15 mouse cellular contexts compared by ENCODE assay signal in genomic region chr19:11360106-11360505, GRCm38 (mm10). TPM values are rescaled to one million over a fixed set of nuclear protein-coding genes. Genes with fewer than 3 reads are reported as not detected.
DNase-seq lines count a peak whose midpoint lies in the region; ATAC-seq and TF ChIP-seq lines count a peak whose summit lies in the region.
"Had no signal": no experiment of that assay in that cellular context is flagged by ENCODE, and none has a peak within 500 bp of the region (broad histone marks: within the 10 kb centered on the region; RNA-seq: fewer than 3 reads in every experiment).

No protein-coding gene starts in this region.

- DNase-seq in heart, adult 11 months: peak; percentile 50
- no peak for DNase-seq in heart, adult 9 months (ENCODE audit: low spot score in 2 of 2)
- no peak for DNase-seq in liver, adult 2 months (ENCODE audit: extremely low read depth, low read depth, low spot score)
- peak; percentile 42 to 46 for DNase-seq in B cell, adult 2 months
- DNase-seq in spleen, postnatal 10 days (ENCODE audit: low spot score in 2 of 2): no peak
- DNase-seq in adipocyte (ENCODE audit: low spot score): no peak
- DNase-seq: cerebellum, postnatal 36 days had no signal

- H3K9me3 ChIP-seq in liver, embryonic 12.5 days (replicated peaks): no peaks in the 10 kb centered on the region
- H3K9me3 ChIP-seq: forebrain, embryonic 10.5 days; G1E; hindbrain, embryonic 15.5 days; stomach, embryonic 15.5 days had no signal

- TF ChIP-seq CTCF in liver, adult 2 months (IDR thresholded peaks at IDR 0.05; ENCODE audit: low read depth, low read length): 0 out of 2 replicates have a peak, but pooled peaks have one; percentile 15

- WGBS in liver, adult 2 months: 51% methylated on average over 3 of the region's 3 CpGs
- 39% methylated on average over 3 of the region's 3 CpGs for WGBS in liver, embryonic 12.5 days (ENCODE audit: insufficient replicate concordance)

- no peaks in the 10 kb centered on the region for H3K36me3 ChIP-seq in liver, adult 2 months (ENCODE audit: control insufficient read depth, insufficient read depth, low read length)
- no peaks in the 10 kb centered on the region for H3K36me3 ChIP-seq in liver, embryonic 12.5 days
- H3K36me3 ChIP-seq: forebrain, embryonic 10.5 days; G1E; hindbrain, embryonic 15.5 days; stomach, embryonic 15.5 days had no signal

- H3K27ac ChIP-seq in liver, adult 2 months (replicated peaks; ENCODE audit: insufficient read depth, low read depth, low read length): no peak overlapping the region
- no peak overlapping the region for H3K27ac ChIP-seq in liver, embryonic 12.5 days
- H3K27ac ChIP-seq: forebrain, embryonic 10.5 days; hindbrain, embryonic 15.5 days; stomach, embryonic 15.5 days had no signal

- no peak for TF ChIP-seq POLR2A in liver, adult 2 months (IDR thresholded peaks at IDR 0.05; ENCODE audit: extremely low read depth, insufficient read depth, low read length)

- no peaks in the 10 kb centered on the region for H3K79me2 ChIP-seq in liver, adult 2 months (ENCODE audit: control insufficient read depth, insufficient read depth, low read length)

- H3K4me2 ChIP-seq in liver, embryonic 12.5 days: no peak overlapping the region
- H3K4me2 ChIP-seq: hindbrain, embryonic 15.5 days; stomach, embryonic 15.5 days had no signal

- no peaks in the 10 kb centered on the region for H3K4me1 ChIP-seq in liver, adult 2 months (ENCODE audit: control insufficient read depth, insufficient read depth, low read length)
- no peaks in the 10 kb centered on the region for H3K4me1 ChIP-seq in liver, embryonic 12.5 days
- H3K4me1 ChIP-seq: forebrain, embryonic 10.5 days; hindbrain, embryonic 15.5 days; stomach, embryonic 15.5 days had no signal

- ATAC-seq in liver, embryonic 12.5 days: no peak
- peak; percentile 68 for ATAC-seq in common myeloid progenitor, adult 5-6 weeks (replicated peaks; ENCODE audit: low read depth, poor library complexity, severe bottlenecking)

- H3K27me3 ChIP-seq in liver, adult 2 months (ENCODE audit: control insufficient read depth, insufficient read depth, low read length): no peaks in the 10 kb centered on the region
- no peaks in the 10 kb centered on the region for H3K27me3 ChIP-seq in liver, embryonic 12.5 days (replicated peaks)
- H3K27me3 ChIP-seq: hindbrain, embryonic 15.5 days; stomach, embryonic 15.5 days had no signal

- H3K4me3 ChIP-seq in liver, adult 2 months (ENCODE audit: insufficient read depth, low read depth, low read length): no peak overlapping the region
- no peak overlapping the region for H3K4me3 ChIP-seq in liver, embryonic 12.5 days
- H3K4me3 ChIP-seq: forebrain, embryonic 10.5 days; hindbrain, embryonic 15.5 days; stomach, embryonic 15.5 days had no signal

- no peak overlapping the region for H3K9ac ChIP-seq in liver, adult 2 months (ENCODE audit: low read depth, low read length)
- H3K9ac ChIP-seq in liver, embryonic 12.5 days: no peak overlapping the region
- H3K9ac ChIP-seq: hindbrain, embryonic 15.5 days; stomach, embryonic 15.5 days had no signal

RNA-seq across cellular contexts. Expression of gene Ms4a4a, which starts 15.2 kb away (rescaled TPM):
- total RNA-seq in liver, adult 2 months (2014; rRNA removed): 0.28 TPM in 1 of 2 replicates, not detected in the other
- not detected in 2 replicates for polyA plus RNA-seq in liver, adult 2 months (2012; rRNA removed)
- 1.3 and 1.4 TPM in 2 replicates for polyA plus RNA-seq in liver, embryonic 12.5 days (2016; fragmentation: Nextera tagmentation; extraction: Ambion mirVana)
- not detected in 2 replicates for total RNA-seq in common myeloid progenitor, adult 5-6 weeks (2017)
- total RNA-seq: G1E had no signal
- polyA plus RNA-seq: G1E had no signal

RNA-seq across cellular contexts. Expression of gene Ms4a7, which starts 24.2 kb away (rescaled TPM):
- 1.3 TPM in 2 replicates for total RNA-seq in liver, adult 2 months (2014; rRNA removed)
- 0.21 and 0.35 TPM in 2 replicates for polyA plus RNA-seq in liver, adult 2 months (2012; rRNA removed)
- polyA plus RNA-seq in liver, embryonic 12.5 days (2016; fragmentation: Nextera tagmentation; extraction: Ambion mirVana): 0.48 and 1.7 TPM in 2 replicates
- total RNA-seq in common myeloid progenitor, adult 5-6 weeks (2017): 0.09 TPM in 1 of 2 replicates, not detected in the other
- polyA plus RNA-seq: forebrain, embryonic 10.5 days; G1E had no signal

RNA-seq across cellular contexts. Expression of gene Ms4a4c, which starts 44.5 kb away (rescaled TPM):
- total RNA-seq in liver, adult 2 months (2014; rRNA removed): 0.74 and 1.3 TPM in 2 replicates
- 0.26 TPM in 1 of 2 replicates, not detected in the other for polyA plus RNA-seq in liver, adult 2 months (2012; rRNA removed)
- 0.26 and 0.31 TPM in 2 replicates for polyA plus RNA-seq in liver, embryonic 12.5 days (2016; fragmentation: Nextera tagmentation; extraction: Ambion mirVana)
- 7.3 and 25.8 TPM in 2 replicates for total RNA-seq in common myeloid progenitor, adult 5-6 weeks (2017)
- total RNA-seq: G1E; layer of hippocampus, adult 18-20 months had no signal
- polyA plus RNA-seq: forebrain, embryonic 10.5 days; G1E; hindbrain, embryonic 15.5 days had no signal

RNA-seq across cellular contexts. Expression of gene Ms4a14, which starts 45.9 kb away (rescaled TPM):
- 0.07 TPM in 1 of 2 replicates, not detected in the other for total RNA-seq in liver, adult 2 months (2014; rRNA removed)
- polyA plus RNA-seq in liver, adult 2 months (2012; rRNA removed): not detected in 2 replicates
- polyA plus RNA-seq in liver, embryonic 12.5 days (2016; fragmentation: Nextera tagmentation; extraction: Ambion mirVana): not detected in 2 replicates
- total RNA-seq in common myeloid progenitor, adult 5-6 weeks (2017): not detected in 2 replicates
- total RNA-seq: layer of hippocampus, adult 18-20 months had no signal
- polyA plus RNA-seq: forebrain, embryonic 10.5 days; G1E; hindbrain, embryonic 15.5 days; liver, embryonic 16.5 days had no signal

Comparison
In these comparisons a context has a peak if more than half of its experiments do, and no peak if none do; other contexts are left out.
1. DNase-seq: peak in heart, adult 11 months (single experiment) and B cell, adult 2 months (2 of 2); none in heart, adult 9 months (0 of 2), liver, adult 2 months (single experiment), spleen, postnatal 10 days (0 of 2) and adipocyte (single experiment).